Mouse (Mus musculus): ENCODE data around the gene BC016579.

Gene BC016579

GRCm38 (mm10) chr16:45653934-45654332, at the start of gene BC016579:
TSS of gene BC016579 (minus strand) at chr16:45654068.
- DNase-seq: peak; percentile 60

DNA sequence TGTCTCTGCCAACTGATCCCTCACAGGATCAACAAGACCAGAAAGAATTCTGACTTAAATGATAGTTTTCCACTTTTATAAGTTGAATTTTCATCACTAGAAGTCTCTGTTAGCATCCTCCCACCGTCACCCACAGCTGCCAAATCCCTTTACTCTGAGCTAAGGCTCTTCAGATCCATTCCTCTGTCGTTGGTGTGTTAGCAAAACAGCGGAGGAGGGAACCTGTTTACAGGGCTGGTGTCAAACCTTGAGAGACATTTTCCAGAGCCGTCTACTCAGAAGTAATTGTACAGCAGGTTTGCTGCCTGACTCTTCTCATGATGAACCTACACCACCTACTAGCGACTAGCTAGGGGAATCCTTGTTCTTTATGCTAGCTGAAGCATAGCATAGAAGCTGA, 45.4 kb upstream of the BC016579 start:
- DNase-seq: no peak

DNA sequence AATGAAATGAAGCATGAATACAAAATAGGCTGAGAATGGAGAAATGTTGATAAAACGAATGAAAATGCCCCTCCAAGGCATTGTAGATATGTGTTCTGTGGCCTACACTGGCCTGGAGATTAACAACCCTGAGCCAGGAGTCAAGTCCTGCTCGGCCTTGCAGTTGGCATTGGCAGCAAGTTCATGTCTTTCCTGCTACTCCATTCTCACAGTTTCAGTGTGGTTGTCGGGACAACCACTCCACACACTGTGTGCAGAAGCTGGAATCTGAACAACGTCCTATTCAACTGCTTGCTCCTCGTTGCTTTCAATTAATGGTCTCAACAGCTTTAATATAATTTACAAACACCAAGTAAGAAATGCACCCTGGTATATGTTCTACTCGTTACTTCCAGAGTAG, 44.1 kb upstream of the BC016579 start:
- no peak for DNase-seq

- DNase-seq: no peak
Measured at GRCm38 (mm10) chr16:45695445-45696160, 41.7 kb upstream of the BC016579 start.

DNA sequence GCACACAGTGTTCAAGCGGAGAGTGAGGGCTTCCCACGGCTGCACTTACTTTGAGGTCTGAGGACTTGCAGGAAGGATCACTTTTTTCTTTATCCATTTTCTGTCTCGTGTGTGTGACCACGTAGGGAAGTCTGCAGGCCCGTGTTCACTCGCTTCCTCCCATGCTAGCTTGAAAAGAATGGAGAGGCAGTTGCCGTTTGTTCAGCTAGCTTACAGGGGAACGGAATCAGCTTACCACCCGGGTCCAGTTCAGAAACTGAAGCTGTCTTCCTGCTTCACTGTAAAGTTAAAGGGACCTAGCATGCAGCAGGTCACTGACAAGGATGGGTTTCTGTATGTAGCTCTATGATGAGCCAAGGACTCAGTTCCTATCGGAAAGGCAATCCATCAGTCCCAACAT, 39.7 kb upstream of the BC016579 start, which contains the start of gene Tmprss7:
Tmprss7 (minus strand) TSS at position 101 of the 400 bp plus-strand sequence.
- DNase-seq: no peak

- no peak for DNase-seq
Measured at GRCm38 (mm10) chr16:45692851-45693250, 39.0 kb upstream of the BC016579 start.

GRCm38 (mm10) chr16:45690178-45690577, 36.3 kb upstream of the BC016579 start:
- no peak for DNase-seq

GRCm38 (mm10) chr16:45686833-45687232, 33.0 kb upstream of the BC016579 start:
- no peak for DNase-seq

- no peak for DNase-seq
Measured at GRCm38 (mm10) chr16:45685295-45685694, 31.4 kb upstream of the BC016579 start.

DNA sequence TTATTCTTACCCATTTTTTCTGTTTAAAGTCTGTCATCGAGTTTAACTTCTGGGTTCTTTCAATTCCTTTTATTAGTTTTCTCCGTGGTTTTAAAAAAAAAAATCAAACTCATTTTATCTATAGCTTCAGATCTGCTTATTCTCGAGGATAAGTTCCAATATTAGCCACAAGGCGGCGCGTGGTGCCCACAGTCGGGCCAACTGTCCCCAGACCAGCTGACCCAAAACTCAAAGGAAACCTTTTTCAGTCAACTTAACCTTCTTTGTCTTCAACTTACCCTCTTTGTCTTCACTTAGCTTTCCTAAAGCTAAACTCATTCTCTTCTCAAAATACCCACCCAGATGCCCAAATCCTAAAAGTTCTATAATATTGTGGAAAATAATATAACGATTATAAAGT, 30.9 kb upstream of the BC016579 start:
- peak; percentile 69 for DNase-seq

- no peak for DNase-seq
Measured at GRCm38 (mm10) chr16:45676462-45676861, 22.6 kb upstream of the BC016579 start.

GRCm38 (mm10) chr16:45670005-45670404, 16.1 kb upstream of the BC016579 start:
- DNase-seq: no peak

- DNase-seq: no peak
Measured at GRCm38 (mm10) chr16:45668178-45668577, 14.3 kb upstream of the BC016579 start.

DNA sequence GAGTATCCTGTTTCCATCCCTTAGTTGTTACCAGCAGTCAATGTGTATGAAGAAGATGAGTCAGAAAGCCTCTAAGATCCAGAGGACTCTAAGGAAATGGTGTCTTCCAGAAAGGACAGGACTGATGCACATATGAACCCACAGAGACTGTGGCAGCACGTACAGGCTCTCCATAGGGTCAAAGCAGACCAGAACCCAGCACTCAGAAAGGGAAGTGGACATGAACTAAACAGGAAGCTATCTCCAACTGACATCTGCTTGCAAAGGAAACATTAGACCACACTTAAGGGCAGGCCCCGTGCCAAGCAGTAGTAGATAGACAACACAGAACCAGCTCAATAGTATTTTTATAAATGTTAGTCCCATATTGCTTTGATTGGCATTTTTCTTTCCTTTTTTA, 12.3 kb upstream of the BC016579 start:
- DNase-seq: no peak

DNA sequence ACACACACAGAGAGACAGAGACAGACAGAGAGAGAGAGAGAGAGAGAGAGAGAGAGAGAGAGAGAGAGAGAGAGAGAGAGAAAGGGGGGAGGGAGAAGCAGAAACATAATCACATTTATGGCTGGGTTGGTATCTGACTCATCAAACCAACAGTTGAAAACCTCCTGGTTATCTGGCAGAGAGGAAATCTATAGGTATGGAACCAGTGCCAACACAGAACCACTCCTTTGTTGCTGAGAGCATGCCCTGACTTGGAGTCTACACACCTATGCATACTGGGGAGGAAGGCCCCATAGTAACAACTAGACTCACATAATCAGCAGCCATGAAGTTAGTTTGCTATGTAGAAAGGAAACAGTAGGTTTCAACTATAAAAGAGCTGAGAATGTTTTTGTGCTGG, 8.5 kb upstream of the BC016579 start:
- no peak for DNase-seq

- DNase-seq: no peak
Measured at GRCm38 (mm10) chr16:45659596-45659995, 5.7 kb upstream of the BC016579 start.

DNA sequence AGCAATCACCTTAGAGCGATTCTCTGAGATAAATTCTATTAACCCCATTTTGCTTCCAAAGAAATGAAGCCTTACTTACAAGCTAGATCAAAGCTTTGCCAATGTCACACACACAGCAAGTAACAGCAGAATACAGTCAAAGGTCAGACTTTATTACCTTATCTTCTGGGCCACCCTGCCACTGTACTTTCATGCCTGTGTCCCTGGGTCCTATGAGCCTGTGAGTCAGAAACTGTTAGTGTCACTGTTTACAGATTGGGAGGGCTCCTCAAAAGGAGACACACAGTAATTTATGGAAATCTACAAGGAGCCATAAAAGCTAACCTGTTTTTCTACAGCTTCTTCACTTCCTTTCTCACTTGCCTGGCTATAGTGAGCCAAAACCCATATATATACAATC, 4.4 kb upstream of the BC016579 start:
- DNase-seq: no peak

- no peak for DNase-seq
Measured at GRCm38 (mm10) chr16:45657574-45658159, 3.8 kb upstream of the BC016579 start.

- DNase-seq: no peak
Measured at GRCm38 (mm10) chr16:45654465-45654864, 597 bp upstream of the BC016579 start.

GRCm38 (mm10) chr16:45653009-45653933, 597 bp downstream of the BC016579 start:
- no peak for DNase-seq

GRCm38 (mm10) chr16:45651497-45651896, 2.4 kb downstream of the BC016579 start:
- DNase-seq: no peak

- no peak for DNase-seq
Measured at GRCm38 (mm10) chr16:45644380-45644779, 9.5 kb downstream of the BC016579 start.

DNA sequence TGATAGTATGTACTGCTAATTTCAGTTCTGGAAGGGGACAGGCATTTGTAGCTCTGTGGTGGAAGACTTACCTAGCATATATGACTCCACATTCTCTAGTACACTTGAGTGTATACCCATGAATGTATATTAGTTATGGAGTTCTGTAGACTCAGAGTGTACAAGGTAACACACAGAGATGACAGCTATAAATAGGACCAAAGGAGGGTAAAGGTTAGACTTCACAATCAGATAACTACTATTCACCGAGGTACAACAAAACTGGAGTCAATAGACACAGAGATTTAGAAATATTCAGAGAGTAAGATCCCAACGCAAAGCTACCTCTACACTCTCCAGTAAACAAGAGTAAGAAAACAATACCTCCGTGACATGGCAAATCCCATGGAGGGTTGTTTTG, 9.9 kb downstream of the BC016579 start:
- DNase-seq: no peak

DNA sequence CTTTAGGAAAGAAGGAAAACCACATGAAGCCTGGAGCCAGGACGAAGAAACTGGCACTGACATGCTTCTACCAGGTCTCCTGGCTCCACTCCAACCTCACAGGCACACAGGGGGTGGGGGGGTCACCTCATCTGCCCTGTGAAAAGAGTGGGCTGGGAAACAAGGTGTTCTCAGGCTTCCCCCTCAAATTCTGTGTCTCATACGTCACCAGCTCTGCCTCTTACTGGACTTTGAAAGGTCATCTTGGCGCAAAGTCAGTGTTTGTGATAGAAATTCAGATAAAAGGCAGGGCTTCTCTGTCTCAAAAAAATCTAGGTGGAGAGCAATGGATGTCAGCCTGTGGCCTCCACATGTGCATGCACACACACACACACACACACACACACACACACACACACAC, 12.6 kb downstream of the BC016579 start:
- no peak for DNase-seq
